ENCODE assay signal across 29 mouse cellular contexts in the genomic region with DNA sequence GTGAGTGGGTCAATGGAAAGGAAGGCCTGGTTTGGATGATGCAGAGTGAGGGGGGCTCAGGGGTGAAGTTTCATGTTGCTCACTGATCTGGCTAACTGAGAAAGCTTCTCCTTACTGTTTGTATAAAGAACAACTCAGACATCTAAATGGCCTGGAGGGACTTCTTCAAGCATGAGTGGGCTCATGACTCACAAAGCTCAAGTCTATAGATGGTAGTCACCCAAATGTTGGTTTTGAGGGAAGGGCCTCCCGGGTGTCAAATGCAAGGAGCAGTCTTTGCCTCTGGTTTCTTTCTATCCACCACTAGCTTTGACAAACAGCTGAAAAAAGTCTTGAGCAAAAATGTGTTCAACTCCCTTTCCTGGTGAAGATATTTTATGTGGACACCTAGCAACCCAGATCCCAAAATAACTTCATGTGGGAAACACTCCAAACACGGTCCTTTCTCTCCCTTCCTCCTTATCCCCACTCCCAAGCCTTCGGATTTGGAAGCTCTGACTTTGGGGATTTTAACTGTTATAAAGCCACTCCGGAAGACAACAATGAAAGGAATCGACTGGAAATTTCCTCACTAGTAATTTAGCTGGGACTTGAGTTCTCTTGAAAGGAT.
DNase-seq lines count a peak whose midpoint lies in the region; ATAC-seq and TF ChIP-seq lines count a peak whose summit lies in the region.
"Had no signal": no experiment of that assay in that cellular context is flagged by ENCODE, and none has a peak within 500 bp of the region (broad histone marks: within the 10 kb centered on the region; RNA-seq: fewer than 3 reads in every experiment).

No protein-coding gene starts in this region.

- no peaks in the 10 kb centered on the region for H3K36me3 ChIP-seq in kidney, embryonic 16.5 days (ENCODE audit: insufficient read depth, low read length)
- H3K36me3 ChIP-seq: embryonic facial prominence, embryonic 13.5 days; heart, embryonic 15.5 days; hindbrain, embryonic 13.5 days; kidney, embryonic 15.5 days; limb, embryonic 12.5 days; liver, embryonic 15.5 days; midbrain, embryonic 15.5 days had no signal

- no peak overlapping the region for H3K4me2 ChIP-seq in kidney, embryonic 16.5 days (replicated peaks; ENCODE audit: low read depth, low read length)
- H3K4me2 ChIP-seq: embryonic facial prominence, embryonic 13.5 days; heart, embryonic 15.5 days; hindbrain, embryonic 13.5 days; kidney, embryonic 15.5 days; limb, embryonic 12.5 days; liver, embryonic 15.5 days; lung, embryonic 14.5 days; midbrain, embryonic 15.5 days had no signal

- H3K9me3 ChIP-seq in kidney, embryonic 16.5 days (ENCODE audit: low read length) = peaks cover 3% of the 10 kb centered on the region; the same call in 1 of the 2 replicates
- H3K9me3 ChIP-seq: embryonic facial prominence, embryonic 13.5 days; heart, embryonic 15.5 days; hindbrain, embryonic 13.5 days; kidney, embryonic 15.5 days; limb, embryonic 12.5 days; liver, embryonic 15.5 days; midbrain, embryonic 15.5 days had no signal

- intact Hi-C loops in gastrocnemius, adult 2 months (cut with DNase I) = no loop called here

- H3K27ac ChIP-seq in gastrocnemius, adult 2 months = peak overlapping the region; percentile 51
- peak overlapping the region; percentile 4; the same call in 1 of the 2 replicates for H3K27ac ChIP-seq in kidney, embryonic 16.5 days (ENCODE audit: low read length)
- H3K27ac ChIP-seq: embryonic facial prominence, embryonic 13.5 days; heart, embryonic 15.5 days; hindbrain, embryonic 13.5 days; kidney, embryonic 15.5 days; limb, embryonic 12.5 days; liver, embryonic 15.5 days; midbrain, embryonic 15.5 days had no signal

- H3K9ac ChIP-seq in kidney, embryonic 16.5 days (replicated peaks; ENCODE audit: low read length) = no peak overlapping the region
- H3K9ac ChIP-seq: embryonic facial prominence, embryonic 13.5 days; forebrain, postnatal 0 days; heart, embryonic 15.5 days; hindbrain, embryonic 13.5 days; kidney, embryonic 15.5 days; limb, embryonic 12.5 days; liver, embryonic 15.5 days; lung, embryonic 14.5 days; midbrain, embryonic 15.5 days had no signal

- H3K27me3 ChIP-seq in kidney, embryonic 16.5 days (ENCODE audit: insufficient read depth, low read length) = no peaks in the 10 kb centered on the region
- H3K27me3 ChIP-seq: embryonic facial prominence, embryonic 13.5 days; heart, embryonic 15.5 days; kidney, embryonic 15.5 days; limb, embryonic 12.5 days; liver, embryonic 15.5 days had no signal

- no peak for TF ChIP-seq CTCF in gastrocnemius, adult 2 months (IDR thresholded peaks at IDR 0.05)

- WGBS in kidney, embryonic 16.5 days = 58% methylated on average over 5 of the region's 5 CpGs

- H3K4me3 ChIP-seq in gastrocnemius, adult 2 months = no peak overlapping the region
- no peak overlapping the region for H3K4me3 ChIP-seq in kidney, embryonic 16.5 days (ENCODE audit: low read length)
- H3K4me3 ChIP-seq: embryonic facial prominence, embryonic 13.5 days; erythroblast, embryonic 14.5 days; heart, embryonic 15.5 days; hindbrain, embryonic 13.5 days; kidney, embryonic 15.5 days; limb, embryonic 12.5 days; liver, embryonic 15.5 days; midbrain, embryonic 15.5 days had no signal

- ATAC-seq in kidney, embryonic 16.5 days (ENCODE audit: low FRiP score, low TSS enrichment) = no peak
- ATAC-seq: forebrain, postnatal 0 days; intestine, postnatal 0 days; midbrain, embryonic 15.5 days had no signal

- DNase-seq in gastrocnemius, adult 2 months = no peak
- no peak for DNase-seq in gastrocnemius, postnatal 4 days (ENCODE audit: low spot score in 2 of 2)
- DNase-seq in kidney, postnatal 25 days = no peak
- peak; percentile 96 for DNase-seq in 3T3-L1 (ENCODE audit: low read depth, low spot score)
- DNase-seq in brain, adult 2 months (ENCODE audit: low read depth, low spot score) = peak; percentile 26
- DNase-seq in spleen, postnatal 10 days (ENCODE audit: low spot score in 2 of 2) = no peak
- DNase-seq in cerebellum, adult 9-10 months = no peak
- DNase-seq: adrenal gland, postnatal 36 days; cerebellum, adult 11 months; cerebellum, adult 9-11 months; forebrain, postnatal 0 days; gastrocnemius, postnatal 25 days; heart, postnatal 4 days; layer of hippocampus, adult 9-11 months; lung, embryonic 14.5 days; lung, postnatal 14 days; right cerebral cortex, postnatal 4 days; thymus, adult 2 months; thymus, postnatal 36 days had no signal

- no peaks in the 10 kb centered on the region for H3K4me1 ChIP-seq in kidney, embryonic 16.5 days (ENCODE audit: insufficient read depth, low read length)
- H3K4me1 ChIP-seq: embryonic facial prominence, embryonic 13.5 days; hindbrain, embryonic 13.5 days; kidney, embryonic 15.5 days; limb, embryonic 12.5 days; liver, embryonic 15.5 days; midbrain, embryonic 15.5 days had no signal

Comparison
In these comparisons a context has a peak if more than half of its experiments do, and no peak if none do; other contexts are left out.
1. DNase-seq: peak in 3T3-L1 (single experiment) and brain, adult 2 months (single experiment); none in gastrocnemius, adult 2 months (single experiment), gastrocnemius, postnatal 4 days (0 of 2), kidney, postnatal 25 days (0 of 2), spleen, postnatal 10 days (0 of 2) and cerebellum, adult 9-10 months (single experiment).